Mouse (Mus musculus) cortical plate, adult 2 months (tissue): ENCODE measurements around the gene Gnl1.

Source experiments
- CTCF ChIP-seq: fragments of 200-500 bp; IDR thresholded peaks from 2 replicates; pipeline ENCODE4 v1.5.1; 2011; ENCODE audit warnings: mild to moderate bottlenecking, control low read depth, low read length; ENCODE audit not compliant: insufficient read depth; ENCODE audit errors: extremely low read depth
- POLR2A ChIP-seq: fragments of 200-500 bp; IDR thresholded peaks from 2 replicates; pipeline ENCODE4 v1.6.1; 2011; ENCODE audit warnings: mild to moderate bottlenecking, low read length, control low read depth; ENCODE audit not compliant: insufficient read depth; ENCODE audit errors: extremely low read depth

GRCm38 (mm10) chr17:35994879-35995240, 15.2 kb downstream of the Gnl1 start:
- TF ChIP-seq CTCF (no peak), POLR2A (no peak)
